Mouse (Mus musculus) kidney, adult 18-20 months (tissue): Measurements from ENCODE around the gene Gm49405.

Source experiments
- DNase-seq: peaks from one replicate; pipeline ENCODE4 v3.0.0; 2021

Gene Gm49405

GRCm38 (mm10) chr19:3988066-3988465 is 12.4 kb upstream of the Gm49405 start:
- peak; percentile 18 for DNase-seq

GRCm38 (mm10) chr19:3988750-3989149 is 11.7 kb upstream of the Gm49405 start:
- DNase-seq = peak; percentile 14

- DNase-seq = peak; percentile 16
Observed at GRCm38 (mm10) chr19:3990804-3991203, 9.6 kb upstream of the Gm49405 start.

- peak; percentile 29 for DNase-seq
Observed at GRCm38 (mm10) chr19:3991562-3991961, 8.9 kb upstream of the Gm49405 start.

GRCm38 (mm10) chr19:3991966-3992365 is 8.5 kb upstream of the Gm49405 start:
- peak; percentile 17 for DNase-seq

GRCm38 (mm10) chr19:3992416-3992815 is 8.0 kb upstream of the Gm49405 start, which contains the start of gene Tbx10:
Gene Tbx10 (plus strand): TSS chr19:3992752.
- DNase-seq = peak; percentile 20

GRCm38 (mm10) chr19:3994932-3995331 is 5.5 kb upstream of the Gm49405 start:
- no peak for DNase-seq

GRCm38 (mm10) chr19:3995505-3995904 is 4.9 kb upstream of the Gm49405 start:
- DNase-seq = no peak

- DNase-seq = no peak
Observed at GRCm38 (mm10) chr19:3996106-3996505, 4.3 kb upstream of the Gm49405 start.

- DNase-seq = peak; percentile 28
Observed at GRCm38 (mm10) chr19:3996747-3997146, 3.7 kb upstream of the Gm49405 start.

GRCm38 (mm10) chr19:3997231-3997630 is 3.2 kb upstream of the Gm49405 start:
- DNase-seq = peak; percentile 15

GRCm38 (mm10) chr19:3998335-3998734 is 2.1 kb upstream of the Gm49405 start:
- DNase-seq = no peak

GRCm38 (mm10) chr19:3999121-3999730 is 1.2 kb upstream of the Gm49405 start:
- DNase-seq = peak; percentile 16

GRCm38 (mm10) chr19:4000949-4001525 is 611 bp downstream of the Gm49405 start:
- DNase-seq = no peak

GRCm38 (mm10) chr19:4001752-4002151 is 1.3 kb downstream of the Gm49405 start:
- no peak for DNase-seq

- no peak for DNase-seq
Observed at GRCm38 (mm10) chr19:4003112-4003511, 2.7 kb downstream of the Gm49405 start, which contains the start of gene Doc2g. Gene Doc2g (plus strand): TSS chr19:4003313.

GRCm38 (mm10) chr19:4003641-4004040 is 3.2 kb downstream of the Gm49405 start:
- DNase-seq = no peak

- DNase-seq = no peak
Observed at GRCm38 (mm10) chr19:4004331-4004730, 3.9 kb downstream of the Gm49405 start.

GRCm38 (mm10) chr19:4005091-4005490 is 4.7 kb downstream of the Gm49405 start:
- DNase-seq = no peak

GRCm38 (mm10) chr19:4005971-4006370 is 5.5 kb downstream of the Gm49405 start:
- DNase-seq = no peak

- DNase-seq = no peak
Observed at GRCm38 (mm10) chr19:4011086-4011485, 10.7 kb downstream of the Gm49405 start.

- DNase-seq = peak; percentile 97
Observed at GRCm38 (mm10) chr19:4012432-4013022, 12.1 kb downstream of the Gm49405 start, which contains the start of gene Ndufv1. Gene Ndufv1 (minus strand): TSS chr19:4012806.

- no peak for DNase-seq
Observed at GRCm38 (mm10) chr19:4013066-4013465, 12.6 kb downstream of the Gm49405 start.

- DNase-seq = no peak
Observed at GRCm38 (mm10) chr19:4014802-4015201, 14.4 kb downstream of the Gm49405 start.
